Mouse (Mus musculus) testis, adult 2 months (tissue): Measurements from ENCODE around the gene Rbfox3. TPM values are rescaled to one million over a fixed set of nuclear protein-coding genes. Genes with fewer than 3 reads are reported as not detected.

Experiments used
- H3K27ac ChIP-seq: fragments of 200-500 bp; 2 replicates; pipeline ENCODE4 v1.5.1; 2012; ENCODE audit warnings: low read depth, low read length; ENCODE audit not compliant: control insufficient read depth, insufficient read depth
- H3K27me3 ChIP-seq: fragments of 200-500 bp; 2 replicates; pipeline ENCODE4 v1.6.1; 2012; ENCODE audit warnings: mild to moderate bottlenecking, low read length, moderate library complexity; ENCODE audit not compliant: control insufficient read depth, insufficient read depth
- H3K36me3 ChIP-seq: fragments of 200-500 bp; 2 replicates; pipeline ENCODE4 v1.6.1; 2012; ENCODE audit warnings: mild to moderate bottlenecking, low read length; ENCODE audit not compliant: control insufficient read depth, insufficient read depth
- H3K4me1 ChIP-seq: fragments of 200-500 bp; 2 replicates; pipeline ENCODE4 v1.6.1; 2012; ENCODE audit warnings: low read length; ENCODE audit not compliant: control insufficient read depth, insufficient read depth
- H3K4me3 ChIP-seq: fragments of 200-500 bp; 2 replicates; pipeline ENCODE4 v1.5.1; 2012; ENCODE audit warnings: low read depth, mild to moderate bottlenecking, low read length, moderate library complexity, mixed read lengths; ENCODE audit not compliant: control insufficient read depth
- CTCF ChIP-seq: fragments of 200-500 bp; IDR thresholded peaks from 2 replicates; pipeline ENCODE4 v1.5.1; 2012; ENCODE audit warnings: low read depth, mild to moderate bottlenecking, inconsistent platforms, low read length, moderate library complexity; ENCODE audit not compliant: control insufficient read depth, insufficient read depth, insufficient replicate concordance
- POLR2A ChIP-seq: fragments of 200-500 bp; IDR thresholded peaks from 2 replicates; pipeline ENCODE4 v1.6.1; 2012; ENCODE audit warnings: low read depth, mild to moderate bottlenecking, inconsistent platforms, low read length, moderate library complexity; ENCODE audit not compliant: control insufficient read depth
- polyA plus RNA-seq: library from polyadenylated mRNA; depleted of rRNA; stranded (reverse); fragments of >200 nt; gene quantifications from 2 replicates; pipeline ENCODE4 v1.2.3, GENCODE M21; 2012

Gene Rbfox3
- polyA plus RNA-seq, 1 experiment = 0.28 TPM

- Histone ChIP-seq H3K27ac (no peak overlapping the region), H3K27me3 (no peaks in the 10 kb centered on the region), H3K4me3 (no peak overlapping the region), H3K36me3 (no peaks in the 10 kb centered on the region), H3K4me1 (no peaks in the 10 kb centered on the region)
- TF ChIP-seq POLR2A (no peak), CTCF (no peak)
Measured at GRCm38 (mm10) chr11:118653521-118654318, 257.7 kb downstream of the Rbfox3 start.

GRCm38 (mm10) chr11:118652401-118653240 lies 258.8 kb downstream of the Rbfox3 start:
- Histone ChIP-seq H3K36me3 (no peaks in the 10 kb centered on the region), H3K27me3 (no peaks in the 10 kb centered on the region), H3K4me1 (no peaks in the 10 kb centered on the region), H3K4me3 (no peak overlapping the region), H3K27ac (no peak overlapping the region)
- TF ChIP-seq CTCF = no peak
- TF ChIP-seq POLR2A = no peak

GRCm38 (mm10) chr11:118648369-118648768 lies 263.0 kb downstream of the Rbfox3 start:
- no peaks in the 10 kb centered on the region for H3K4me1 ChIP-seq
- H3K36me3 ChIP-seq = no peaks in the 10 kb centered on the region
- no peak for TF ChIP-seq POLR2A
- TF ChIP-seq CTCF = peak; percentile 71; the same call in 1 of the 2 replicates
- H3K4me3 ChIP-seq = no peak overlapping the region
- H3K27me3 ChIP-seq = no peaks in the 10 kb centered on the region
- H3K27ac ChIP-seq = no peak overlapping the region

GRCm38 (mm10) chr11:118646864-118647263 lies 264.5 kb downstream of the Rbfox3 start:
- no peaks in the 10 kb centered on the region for H3K36me3 ChIP-seq
- TF ChIP-seq POLR2A = no peak
- no peak for TF ChIP-seq CTCF
- no peak overlapping the region for H3K4me3 ChIP-seq
- no peak overlapping the region for H3K27ac ChIP-seq
- no peaks in the 10 kb centered on the region for H3K4me1 ChIP-seq
- no peaks in the 10 kb centered on the region for H3K27me3 ChIP-seq

- Histone ChIP-seq H3K4me3 (no peak overlapping the region), H3K27me3 (no peaks in the 10 kb centered on the region), H3K36me3 (no peaks in the 10 kb centered on the region), H3K4me1 (no peaks in the 10 kb centered on the region), H3K27ac (no peak overlapping the region)
- no peak for TF ChIP-seq POLR2A
- no peak for TF ChIP-seq CTCF
Measured at GRCm38 (mm10) chr11:118645158-118645557, 266.2 kb downstream of the Rbfox3 start.

GRCm38 (mm10) chr11:118640706-118641105 lies 270.7 kb downstream of the Rbfox3 start:
- Histone ChIP-seq H3K27ac (no peak overlapping the region), H3K4me1 (no peaks in the 10 kb centered on the region), H3K27me3 (no peaks in the 10 kb centered on the region), H3K36me3 (no peaks in the 10 kb centered on the region), H3K4me3 (no peak overlapping the region)
- TF ChIP-seq POLR2A = no peak
- TF ChIP-seq CTCF = peak; percentile 10; the same call in 1 of the 2 replicates

- H3K27ac ChIP-seq = no peak overlapping the region
- no peaks in the 10 kb centered on the region for H3K36me3 ChIP-seq
- H3K4me3 ChIP-seq = no peak overlapping the region
- H3K4me1 ChIP-seq = no peaks in the 10 kb centered on the region
- TF ChIP-seq POLR2A (no peak), CTCF (no peak)
- H3K27me3 ChIP-seq = no peaks in the 10 kb centered on the region
Measured at GRCm38 (mm10) chr11:118637718-118638117, 273.7 kb downstream of the Rbfox3 start.
